Mouse (Mus musculus) liver, embryonic 14.5 days (tissue): Measurements from ENCODE around the gene Arl8a. TPM values are rescaled to one million over a fixed set of nuclear protein-coding genes. Genes with fewer than 3 reads are reported as not detected.
A peak's percentile ranks its signal among the peaks of the same experiment; 100 is the strongest.

Source experiments
- ATAC-seq: fragments of 200-750 bp; cut with Nextera tagmentation; 2 replicates; pipeline ENCODE4 v1.8.0; 2017; ENCODE audit warnings: moderate number of reproducible peaks, mild to moderate bottlenecking, moderate library complexity; ENCODE audit not compliant: insufficient read depth
- DNase-seq, 3 experiments: peaks; one replicate each; pipeline ENCODE4 v3.0.0-alpha.2; 2012 to 2013; ENCODE audit warnings: low read depth in 3 of 3, low spot score in 3 of 3
- H3K27ac ChIP-seq: fragments of 300-500 bp; sonication (generic); 2 replicates; pipeline ENCODE4 v1.5.1; 2014; ENCODE audit warnings: moderate library complexity, mild to moderate bottlenecking, control low read depth, inconsistent platforms
- H3K27me3 ChIP-seq: fragments of 300-500 bp; sonication (generic); 2 replicates; pipeline ENCODE4 v1.6.1; 2014; ENCODE audit warnings: mild to moderate bottlenecking, low read length, moderate library complexity; ENCODE audit not compliant: control insufficient read depth, insufficient read depth
- H3K36me3 ChIP-seq: fragments of 300-500 bp; sonication (generic); replicated peaks from 2 replicates; pipeline ENCODE4 v1.6.1; 2014; ENCODE audit warnings: low read depth; ENCODE audit not compliant: control insufficient read depth, insufficient read depth
- H3K4me1 ChIP-seq, 2 experiments: fragments of 200-500 bp in 1 of 2; fragments of 300-500 bp in 1 of 2; sonication (generic) in 1 of 2; replicated peaks; 2 replicates each; pipeline ENCODE4 v1.6.1; 2012 to 2014; ENCODE audit warnings: antibody characterized with exemption in 1 of 2, inconsistent platforms in 1 of 2, low read length in 1 of 2; ENCODE audit not compliant: control insufficient read depth in 2 of 2, insufficient read depth in 2 of 2
- H3K4me2 ChIP-seq: fragments of 300-500 bp; sonication (generic); 2 replicates; pipeline ENCODE4 v1.6.1; 2014; ENCODE audit warnings: low read depth, mild to moderate bottlenecking, control low read depth, moderate library complexity
- H3K4me3 ChIP-seq, 2 experiments: fragments of 200-500 bp in 1 of 2; fragments of 300-500 bp in 1 of 2; sonication (generic) in 1 of 2; 2 replicates each; pipeline ENCODE4 v1.5.1; 2012 to 2014; ENCODE audit warnings: low read depth in 2 of 2, low read length in 2 of 2, mild to moderate bottlenecking in 2 of 2, control low read depth in 1 of 2, inconsistent platforms in 1 of 2, moderate library complexity in 1 of 2; ENCODE audit not compliant: insufficient read depth in 1 of 2
- H3K9ac ChIP-seq: fragments of 300-500 bp; sonication (generic); replicated peaks from 2 replicates; pipeline ENCODE4 v1.6.1; 2014; ENCODE audit warnings: mild to moderate bottlenecking, control low read depth, moderate library complexity
- H3K9me3 ChIP-seq: fragments of 300-500 bp; sonication (generic); 2 replicates; pipeline ENCODE4 v1.6.1; 2016; ENCODE audit warnings: low read length, mixed read lengths; ENCODE audit not compliant: control insufficient read depth
- CTCF ChIP-seq: IDR thresholded peaks from 2 replicates; pipeline ENCODE4 v1.5.1; 2016; ENCODE audit warnings: antibody characterized with exemption, low read depth, control low read depth
- EP300 ChIP-seq: IDR thresholded peaks from 2 replicates; pipeline ENCODE4 v1.6.1; 2016; ENCODE audit warnings: antibody characterized with exemption, low read depth
- WGBS: fragments of 180-500 bp; shearing (Covaris S2); extraction: QIAGEN DNeasy Blood & Tissue Kit; methylation state at CpG from one replicate; pipeline ENCODE4 v1.1.7; 2014; ENCODE audit not compliant: insufficient replicate concordance; 5-methylcytosine and 5-hydroxymethylcytosine counted together
- polyA plus RNA-seq, 2 experiments: library from polyadenylated mRNA; depleted of rRNA in 1 of 2; stranded (reverse) in 1 of 2; unstranded in 1 of 2; fragments of >200 nt; fragmentation: Nextera tagmentation in 1 of 2; extraction: Ambion mirVana in 1 of 2; gene quantifications; 2 replicates each; pipeline versions ENCODE4 v1.2.1 to v1.2.3; 2012 to 2014

Gene Arl8a
- polyA plus RNA-seq, 2 experiments, result 7.2 to 9.2 TPM

GRCm38 (mm10) chr1:135159074-135159473 is 12.4 kb downstream of the Arl8a start:
- WGBS, result 70% methylated on average over 7 of the region's 7 CpGs
- Histone ChIP-seq H3K4me1 (peaks cover 0 to 7% of the 10 kb centered on the region in 2 experiments; a peak in 2 of 4 replicates), H3K27me3 (no peaks in the 10 kb centered on the region), H3K9ac (no peak overlapping the region), H3K36me3 (no peaks in the 10 kb centered on the region), H3K4me3 (no peak overlapping the region), H3K9me3 (no peaks in the 10 kb centered on the region), H3K27ac (no peak overlapping the region), H3K4me2 (no peak overlapping the region)
- no peak for DNase-seq
- ATAC-seq, result no peak
- TF ChIP-seq CTCF (no peak), EP300 (no peak)

DNA sequence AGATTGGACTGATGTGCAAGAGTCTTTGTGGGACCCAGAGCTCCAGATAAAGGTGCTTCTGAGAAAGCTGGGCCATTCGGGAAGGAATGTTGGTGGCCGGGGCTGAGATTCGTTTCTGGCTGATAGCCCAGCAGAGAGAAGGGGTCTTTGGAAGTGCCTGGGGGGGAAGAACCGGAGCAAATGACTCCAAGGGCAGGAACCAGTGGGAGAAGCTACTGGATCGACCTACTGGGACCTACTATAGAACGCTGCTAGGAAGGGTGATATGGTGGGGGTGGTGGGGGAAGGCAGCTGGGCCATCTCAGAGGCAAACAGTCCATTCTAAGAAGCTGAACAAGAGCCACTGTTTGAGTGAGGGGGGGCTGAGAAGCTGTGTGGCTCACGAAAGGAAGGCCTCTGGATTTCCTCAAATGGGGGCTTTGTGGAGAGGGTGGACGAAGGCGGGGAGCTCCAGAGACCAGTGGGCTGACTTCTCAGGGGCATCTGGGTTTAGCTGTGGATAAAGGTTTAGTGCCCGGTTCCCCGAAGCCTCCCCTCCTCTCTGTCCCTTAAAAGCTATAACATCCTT is 13.0 kb downstream of the Arl8a start:
- H3K9ac ChIP-seq, result no peak overlapping the region
- H3K36me3 ChIP-seq, result no peaks in the 10 kb centered on the region
- TF ChIP-seq CTCF, result no peak
- no peak for TF ChIP-seq EP300
- no peak overlapping the region for H3K27ac ChIP-seq
- H3K27me3 ChIP-seq, result no peaks in the 10 kb centered on the region
- no peak overlapping the region for H3K4me2 ChIP-seq
- H3K4me1 ChIP-seq, result peaks cover 0 to 3% of the 10 kb centered on the region in 2 experiments; a peak in 2 of 4 replicates
- WGBS, result 62% methylated on average over 11 of the region's 11 CpGs
- H3K9me3 ChIP-seq, result no peaks in the 10 kb centered on the region
- no peak for DNase-seq
- no peak for ATAC-seq
- H3K4me3 ChIP-seq, result no peak overlapping the region

DNA sequence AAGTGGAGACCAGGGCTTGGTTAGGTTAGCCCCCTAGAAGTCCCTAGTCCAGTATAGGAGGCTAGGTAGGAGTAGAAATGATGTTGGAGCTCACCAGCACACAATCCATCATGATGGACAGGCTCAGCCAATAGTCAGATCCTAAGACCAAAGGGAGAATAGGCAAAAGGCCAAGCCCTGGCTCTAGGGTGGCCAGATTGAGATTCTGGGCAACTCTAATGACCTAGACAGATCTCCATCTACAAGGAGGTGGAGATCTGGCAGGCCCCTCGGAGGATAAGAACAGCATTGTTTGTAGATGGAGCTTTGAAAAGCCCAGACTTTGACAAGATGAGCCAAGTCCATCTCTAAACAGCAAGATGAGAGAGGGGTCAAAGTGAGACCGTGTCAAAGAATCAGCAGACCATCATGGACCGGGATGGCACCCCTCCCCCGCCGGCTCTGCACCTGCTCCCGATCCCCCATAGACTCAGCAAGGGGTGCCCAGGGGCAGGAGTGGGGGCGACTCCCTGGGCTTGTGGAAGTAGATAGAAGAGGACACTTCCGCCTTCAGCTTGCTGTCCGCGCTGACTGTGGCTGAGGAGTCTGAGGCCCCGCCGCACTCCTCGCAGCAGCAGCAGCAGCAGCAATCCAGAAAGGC is 13.9 kb downstream of the Arl8a start:
- no peak overlapping the region for H3K4me2 ChIP-seq
- H3K9ac ChIP-seq, result no peak overlapping the region
- H3K27me3 ChIP-seq, result no peaks in the 10 kb centered on the region
- no peaks in the 10 kb centered on the region for H3K9me3 ChIP-seq
- no peak for ATAC-seq
- no peaks in the 10 kb centered on the region for H3K4me1 ChIP-seq
- no peak for DNase-seq
- TF ChIP-seq CTCF (no peak), EP300 (no peak)
- 66% methylated on average over 13 of the region's 13 CpGs for WGBS
- H3K36me3 ChIP-seq, result no peaks in the 10 kb centered on the region
- no peak overlapping the region for H3K27ac ChIP-seq
- H3K4me3 ChIP-seq, result no peak overlapping the region

DNA sequence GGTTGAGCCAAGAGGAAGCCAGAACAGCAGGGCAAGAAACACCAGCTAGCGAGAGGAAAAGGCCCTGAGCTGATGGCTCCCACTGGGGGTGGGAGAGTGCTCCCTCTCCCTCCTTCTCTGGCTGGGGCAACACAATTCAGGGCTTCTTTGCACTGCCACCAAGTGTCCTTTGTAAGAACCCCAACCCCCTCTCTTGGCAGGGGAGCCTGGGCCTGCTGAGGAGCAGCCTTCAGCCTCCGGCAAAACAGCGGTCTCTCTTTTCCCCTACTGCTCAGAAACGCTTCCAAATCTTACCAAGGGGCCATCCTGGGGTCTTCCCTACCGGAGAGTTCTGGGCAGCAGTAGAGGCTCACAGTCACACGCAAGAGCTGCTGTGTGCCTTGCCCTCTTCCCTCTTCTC is 16.1 kb downstream of the Arl8a start:
- Histone ChIP-seq H3K27me3 (no peaks in the 10 kb centered on the region), H3K36me3 (no peaks in the 10 kb centered on the region), H3K4me3 (no peak overlapping the region), H3K9me3 (no peaks in the 10 kb centered on the region), H3K9ac (no peak overlapping the region), H3K4me1 (no peaks in the 10 kb centered on the region), H3K27ac (no peak overlapping the region), H3K4me2 (no peak overlapping the region)
- 66% methylated on average over 6 of the region's 6 CpGs for WGBS
- no peak for ATAC-seq
- DNase-seq, result no peak
- TF ChIP-seq CTCF (no peak), EP300 (no peak)

DNA sequence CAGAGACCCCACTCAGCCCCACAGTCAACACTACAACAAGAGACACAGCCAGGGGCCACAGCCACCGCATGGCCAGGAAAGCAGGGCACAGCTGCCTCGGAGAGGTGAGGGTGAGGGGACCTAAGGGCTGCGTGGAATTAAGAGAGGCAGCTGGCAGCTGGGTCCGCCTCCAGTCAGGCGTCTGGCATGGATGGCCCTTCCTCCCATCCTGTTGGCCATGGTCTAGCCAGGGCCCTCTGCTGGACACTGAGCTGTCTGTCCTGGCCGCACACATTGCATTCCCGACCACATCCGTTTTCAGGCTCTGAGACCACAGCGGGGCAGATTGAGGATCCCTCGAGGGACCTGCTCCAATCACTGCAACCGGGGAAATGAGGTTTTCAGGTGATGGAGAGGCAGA is 20.8 kb downstream of the Arl8a start, which contains the start of gene Gpr37l1:
Gene Gpr37l1 (minus strand): TSS at position 247 of the 400 bp plus-strand sequence.
- Histone ChIP-seq H3K4me3 (no peak within 1 kb of the TSS), H3K9ac (no peak within 1 kb of the TSS), H3K4me1 (0 out of 4 replicates have a peak, but pooled peaks cover 0 to 2% of the 10 kb centered on the region in 2 experiments), H3K9me3 (no peaks in the 10 kb centered on the region), H3K36me3 (no peaks in the 10 kb centered on the region), H3K27me3 (no peaks in the 10 kb centered on the region; the same call in 1 of the 2 replicates), H3K27ac (no peak within 1 kb of the TSS), H3K4me2 (no peak within 1 kb of the TSS)
- ATAC-seq (no peak), DNase-seq (no peak)
- 44% methylated on average over 11 of the region's 11 CpGs for WGBS
- TF ChIP-seq EP300, result no peak
- peak; percentile 17; the same call in 1 of the 2 replicates for TF ChIP-seq CTCF
